Mouse (Mus musculus): ENCODE data around the gene Shisa7.

GRCm38 (mm10) chr7:4776131-4776530 lies 68.4 kb downstream of the Shisa7 start:
- no peak for TF ChIP-seq CTCF (IDR thresholded peaks at IDR 0.05; ENCODE audit: low read depth, low read length)
- TF ChIP-seq POLR2A (IDR thresholded peaks at IDR 0.05; ENCODE audit: extremely low read depth, insufficient read depth, low read length), result no peak
